Mouse (Mus musculus) G1E (cell line): ENCODE results near the gene Ntm.

ENCODE experiments used
- CTCF ChIP-seq: IDR thresholded peaks from 2 replicates; pipeline ENCODE4 v1.5.1; 2012; ENCODE audit warnings: low read depth, low read length, inconsistent platforms, mixed read lengths
- GATA2 ChIP-seq: IDR thresholded peaks from 2 replicates; pipeline ENCODE4 v1.6.1; 2012; ENCODE audit warnings: low read depth, low read length, inconsistent platforms, borderline replicate concordance
- TAL1 ChIP-seq: conservative IDR thresholded peaks from 2 replicates; pipeline ENCODE4 v1.6.1; 2012; ENCODE audit warnings: low read depth, low read length, inconsistent platforms, mixed read lengths

- TF ChIP-seq CTCF: no peak
- no peak for TF ChIP-seq TAL1
- no peak for TF ChIP-seq GATA2
Measured at GRCm38 (mm10) chr9:29479051-29479450, 483.9 kb downstream of the Ntm start.
